Mouse (Mus musculus) myocyte (in vitro differentiated cells): Measurements from ENCODE around the gene Mcmbp.
"Not testable (repeated sequence)": the region's sequence is repeated elsewhere in the genome, so short reads cannot be mapped to it uniquely, and the experiment has no call there.

Experiments used
- CEBPB ChIP-seq: IDR thresholded peaks from 2 replicates; pipeline ENCODE4 v1.6.1; 2011; ENCODE audit warnings: mild to moderate bottlenecking, moderate library complexity; ENCODE audit not compliant: poor library complexity, insufficient read depth, severe bottlenecking
- E2F4 ChIP-seq: IDR thresholded peaks from one replicate; pipeline ENCODE4 v1.6.1; 2011; ENCODE audit warnings: mild to moderate bottlenecking, control low read depth, moderate library complexity; ENCODE audit not compliant: insufficient read depth
- MAX ChIP-seq: IDR thresholded peaks from one replicate; pipeline ENCODE4 v1.6.1; 2011; ENCODE audit warnings: low read depth, mild to moderate bottlenecking, control low read depth
- MYOD1 ChIP-seq, 3 experiments: IDR thresholded peaks; one replicate each; pipeline ENCODE4 v1.6.1; 2011; ENCODE audit warnings: control low read depth in 2 of 3, low read depth in 2 of 3, mild to moderate bottlenecking in 2 of 3, moderate library complexity in 1 of 3; ENCODE audit not compliant: insufficient read length in 2 of 3, control insufficient read depth in 1 of 3
- MYOG ChIP-seq, 3 experiments: IDR thresholded peaks; one replicate each; pipeline ENCODE4 v1.6.1; 2011; ENCODE audit warnings: control low read depth in 2 of 3, low read depth in 2 of 3, mild to moderate bottlenecking in 2 of 3; ENCODE audit not compliant: insufficient read length in 2 of 3, control insufficient read depth in 1 of 3, insufficient read depth in 1 of 3
- POLR2A ChIP-seq: IDR thresholded peaks from one replicate; pipeline ENCODE4 v1.6.1; 2011; ENCODE audit warnings: low read depth, mild to moderate bottlenecking, control low read depth, moderate library complexity; ENCODE audit not compliant: insufficient read length
- POLR2AphosphoS2 ChIP-seq: IDR thresholded peaks from one replicate; pipeline ENCODE4 v1.6.1; 2011; ENCODE audit warnings: low read depth, control low read depth; ENCODE audit not compliant: insufficient read length
- REST ChIP-seq: IDR thresholded peaks from one replicate; pipeline ENCODE4 v1.6.1; 2011; ENCODE audit warnings: mild to moderate bottlenecking, control low read depth, moderate library complexity; ENCODE audit not compliant: insufficient read depth, insufficient read length
- TCF12 ChIP-seq: IDR thresholded peaks from one replicate; pipeline ENCODE4 v1.6.1; 2011; ENCODE audit warnings: mild to moderate bottlenecking, control low read depth; ENCODE audit not compliant: poor library complexity, insufficient read depth, severe bottlenecking
- TCF3 ChIP-seq: IDR thresholded peaks from one replicate; pipeline ENCODE4 v1.6.1; 2011; ENCODE audit warnings: low read depth, control low read depth; ENCODE audit not compliant: insufficient read length
- USF1 ChIP-seq: IDR thresholded peaks from one replicate; pipeline ENCODE4 v1.6.1; 2011; ENCODE audit warnings: low read depth, mild to moderate bottlenecking, control low read depth, moderate library complexity

- TF ChIP-seq POLR2A; MYOD1 (IDR thresholded peaks at IDR 0.05; ENCODE audit: control insufficient read depth in 1 of 3, insufficient read length in 2 of 3, low read depth in 2 of 3); POLR2AphosphoS2; MAX; REST; MYOG (IDR thresholded peaks at IDR 0.05; ENCODE audit: control insufficient read depth in 1 of 3, insufficient read depth in 1 of 3, insufficient read length in 2 of 3, low read depth in 2 of 3); E2F4; TCF3; TCF12; CEBPB; USF1: not testable (repeated sequence)
Observed at GRCm38 (mm10) chr7:128699959-128700358, 40.3 kb downstream of the Mcmbp start.
